Mouse (Mus musculus): ENCODE results near the gene 1700016D06Rik.

- TF ChIP-seq EP300 (IDR thresholded peaks at IDR 0.05; ENCODE audit: low read depth) (no peak), CTCF (IDR thresholded peaks at IDR 0.05; ENCODE audit: low read depth) (no peak)
Observed at GRCm38 (mm10) chr8:11691284-11691683, 9.6 kb downstream of the 1700016D06Rik start.
